Mouse (Mus musculus) left cerebral cortex, adult 11 months (tissue): ENCODE data around the gene Neurl1b.
A peak's percentile ranks its signal among the peaks of the same experiment; 100 is the strongest.

ENCODE experiments used
- DNase-seq: peaks from one replicate; pipeline ENCODE4 v3.0.0; 2022; ENCODE audit warnings: low spot score

Gene Neurl1b

DNA sequence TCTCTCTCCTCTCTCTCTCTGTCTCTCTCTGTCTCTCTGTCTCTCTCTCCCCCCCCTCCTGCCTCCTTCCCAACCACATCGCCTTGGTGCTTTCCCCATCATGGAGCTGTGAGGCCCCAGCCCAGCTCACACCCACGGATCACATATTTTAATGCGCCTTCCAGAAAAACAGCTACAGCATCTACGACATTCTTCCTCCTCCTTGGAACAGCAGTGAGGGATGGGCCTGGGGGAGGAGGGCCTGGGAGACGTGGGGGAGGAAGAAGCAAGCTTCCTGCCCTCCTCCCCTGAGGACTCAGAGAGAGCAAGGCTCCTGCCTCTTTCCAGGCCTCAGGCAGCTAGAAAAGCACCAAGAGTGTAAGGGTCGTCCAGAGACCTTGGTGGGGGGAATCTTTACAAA lies 17.3 kb upstream of the Neurl1b start:
- DNase-seq = peak; percentile 62

DNA sequence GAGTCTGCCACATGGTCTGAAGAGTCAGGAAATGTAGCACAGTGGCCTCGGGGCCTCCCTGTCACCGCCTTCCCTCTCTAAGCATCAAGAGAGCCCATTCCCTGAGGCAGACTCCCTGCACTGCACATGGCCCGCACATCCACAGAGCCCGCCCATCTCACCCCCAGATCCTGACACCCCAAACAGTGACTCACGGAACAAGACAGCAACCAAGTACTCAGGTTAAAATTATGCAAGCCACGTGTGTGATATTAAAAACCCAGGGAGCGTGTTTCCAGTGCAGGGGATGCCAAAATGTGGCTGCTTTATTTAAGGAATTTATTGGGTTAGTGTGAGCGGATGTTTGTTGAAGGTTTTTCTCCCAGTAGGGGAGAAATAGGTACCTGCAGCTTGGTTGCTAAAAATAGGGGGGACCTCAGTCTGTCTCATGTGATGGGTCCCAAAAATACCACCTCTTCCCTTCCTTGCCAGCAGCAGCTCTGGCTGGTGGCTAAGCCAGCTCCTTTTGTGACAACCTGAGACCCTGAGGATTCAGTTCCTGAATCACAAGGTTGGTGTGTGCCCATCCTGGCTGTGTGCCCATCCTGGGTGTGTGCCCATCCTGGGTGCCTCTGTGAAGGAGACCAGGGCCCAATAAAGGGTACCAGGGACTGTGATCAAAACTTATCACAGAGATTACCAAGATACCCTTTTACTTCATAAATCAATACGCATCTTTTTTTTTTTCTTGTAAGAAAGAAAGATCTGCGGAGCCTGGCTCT lies 9.1 kb upstream of the Neurl1b start:
- DNase-seq = peak; percentile 81

DNA sequence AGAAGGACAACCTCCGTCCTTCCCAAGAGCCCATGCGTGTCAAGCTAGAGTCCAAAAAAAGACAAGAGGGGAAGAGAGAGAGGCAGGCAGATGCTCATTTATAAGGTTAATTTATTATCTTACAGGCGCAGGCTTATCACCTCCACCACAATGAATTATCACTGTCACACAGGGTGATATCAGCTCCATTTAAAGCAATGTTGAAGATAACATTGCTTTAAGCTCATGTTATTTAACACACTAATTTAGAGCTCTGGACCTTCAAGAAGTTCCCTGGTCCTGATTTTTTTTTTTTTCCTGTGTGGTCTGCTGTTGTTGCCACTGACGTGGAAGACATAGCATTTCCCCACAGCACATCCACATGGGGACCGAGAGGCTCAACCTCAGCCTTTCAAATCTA lies 1.7 kb upstream of the Neurl1b start:
- no peak for DNase-seq

DNA sequence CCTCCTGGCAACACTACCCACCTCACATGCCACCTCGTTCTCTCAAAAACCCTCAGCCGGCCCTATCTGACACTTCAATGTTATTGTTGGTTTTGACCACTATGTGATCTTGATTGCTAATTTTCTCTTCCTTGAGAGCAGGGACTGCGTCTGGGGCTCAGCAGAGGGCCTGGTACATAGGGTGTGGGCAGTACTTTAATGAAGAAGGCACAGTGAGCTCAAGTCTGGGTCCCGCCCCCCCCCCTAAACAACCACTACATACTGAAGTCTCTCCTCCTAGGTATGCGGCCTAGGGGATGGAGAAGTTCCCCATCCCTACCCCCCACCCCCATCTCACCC lies 476 bp upstream of the Neurl1b start:
- no peak for DNase-seq

DNA sequence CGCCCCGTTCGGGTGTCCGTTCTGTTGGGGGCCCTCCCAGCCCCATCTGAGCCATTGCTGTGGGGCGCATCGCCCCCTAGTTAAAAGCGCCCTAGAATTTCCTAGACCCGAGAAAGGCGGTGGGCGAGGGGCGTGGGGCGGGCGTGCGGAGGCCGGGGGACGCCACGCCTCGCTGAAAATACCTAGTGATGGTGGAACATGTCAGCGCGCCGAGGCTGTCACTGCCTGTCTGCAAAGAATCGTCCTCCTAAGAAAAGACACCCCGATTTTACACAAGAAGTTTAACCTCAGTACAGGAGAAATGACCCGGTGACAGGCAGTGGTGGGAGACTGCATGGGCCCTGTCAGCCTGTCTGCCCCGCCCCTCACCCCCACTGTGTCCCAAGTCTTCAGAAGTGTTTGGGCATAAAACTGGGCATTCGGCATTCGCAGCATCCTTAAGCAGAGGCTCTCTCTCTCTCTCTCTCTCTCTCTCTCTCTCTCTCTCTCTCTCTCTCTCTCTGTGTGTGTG lies 781 bp downstream of the Neurl1b start:
- DNase-seq = no peak

DNA sequence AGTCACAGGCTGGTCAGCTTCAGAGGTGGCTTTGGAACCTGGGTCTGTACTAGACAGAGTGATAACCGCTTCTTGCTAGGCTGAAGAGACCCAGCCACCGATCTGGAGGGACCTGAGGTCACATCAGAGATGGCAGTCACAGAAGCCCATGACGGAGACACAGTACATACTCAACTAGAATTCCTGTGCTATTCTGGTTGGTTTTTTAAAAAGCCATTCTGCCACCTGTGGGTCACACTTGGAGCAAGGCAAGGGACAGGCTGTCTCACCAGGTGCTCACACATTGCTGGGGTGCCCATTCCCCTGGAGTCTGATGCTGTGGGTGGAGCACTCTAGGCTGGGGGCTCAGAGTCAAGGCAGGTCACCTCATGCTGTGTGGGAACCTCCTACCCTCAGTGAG lies 1.5 kb downstream of the Neurl1b start:
- DNase-seq = no peak

DNA sequence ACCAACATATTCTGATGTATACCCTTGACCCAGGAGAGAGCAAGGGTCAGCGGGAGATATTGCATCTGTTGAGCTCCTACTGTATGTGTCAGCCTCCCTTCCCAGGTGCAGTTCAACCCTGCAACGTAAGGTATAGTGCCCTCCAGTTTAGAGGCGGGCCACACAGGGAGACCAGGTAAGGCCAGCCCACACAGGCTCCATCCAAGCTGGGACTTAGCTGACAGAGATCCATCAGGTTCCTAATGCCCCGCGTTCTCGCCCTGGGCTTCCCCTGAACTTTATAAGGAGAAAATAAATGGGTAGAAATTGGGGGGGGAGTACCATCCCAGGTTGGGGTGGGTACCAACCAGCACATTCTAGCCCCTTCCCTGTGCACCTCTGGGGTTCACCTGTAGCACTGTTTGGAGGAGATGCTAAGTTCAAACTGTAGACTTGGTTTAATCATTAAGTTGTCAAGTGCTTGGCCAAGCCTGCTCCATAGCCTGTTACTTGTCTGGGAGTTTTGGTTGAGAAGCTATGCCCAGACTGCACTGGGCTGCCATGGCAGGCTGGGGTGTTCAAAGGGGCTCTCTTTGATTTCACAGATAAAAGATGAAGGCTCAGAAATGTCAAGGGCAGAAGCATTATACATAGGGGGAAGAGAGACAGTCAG lies 3.3 kb downstream of the Neurl1b start:
- DNase-seq = no peak

DNA sequence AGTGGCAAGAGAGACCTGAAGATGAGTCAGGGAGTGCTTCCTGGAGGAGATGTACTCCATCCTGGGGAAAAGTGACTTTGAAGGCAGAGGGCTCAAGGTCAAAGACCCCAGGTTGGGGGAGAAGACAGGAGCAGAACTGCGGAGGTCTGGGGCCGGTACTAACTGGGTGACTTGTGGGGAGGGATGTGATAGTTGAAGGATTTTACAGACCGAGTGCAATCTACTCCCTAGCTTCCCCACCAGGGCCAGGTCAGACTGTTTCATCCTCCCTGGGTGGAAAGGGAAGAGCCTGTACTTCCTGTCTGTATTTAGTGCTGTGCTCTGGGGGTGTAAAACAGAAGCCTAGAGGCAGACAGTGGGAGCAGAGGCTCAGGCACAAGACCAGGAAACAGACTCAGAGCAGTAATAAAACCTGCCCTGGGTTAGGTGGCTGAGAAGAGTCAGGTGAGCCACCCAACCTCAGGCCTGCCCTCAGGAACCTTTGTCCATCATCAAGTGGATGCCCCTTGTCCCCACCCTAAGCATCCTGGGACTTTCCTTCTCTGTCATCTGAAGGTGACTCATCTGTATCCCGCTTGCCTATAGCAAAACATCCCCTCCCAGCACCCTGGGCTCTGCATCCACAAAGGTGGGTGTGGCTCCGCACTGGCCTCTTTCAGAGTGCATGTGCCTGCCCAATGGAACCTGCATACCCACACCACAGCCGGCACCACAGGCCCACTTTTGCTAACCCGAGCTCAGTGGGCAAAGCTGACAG lies 6.0 kb downstream of the Neurl1b start:
- no peak for DNase-seq

DNA sequence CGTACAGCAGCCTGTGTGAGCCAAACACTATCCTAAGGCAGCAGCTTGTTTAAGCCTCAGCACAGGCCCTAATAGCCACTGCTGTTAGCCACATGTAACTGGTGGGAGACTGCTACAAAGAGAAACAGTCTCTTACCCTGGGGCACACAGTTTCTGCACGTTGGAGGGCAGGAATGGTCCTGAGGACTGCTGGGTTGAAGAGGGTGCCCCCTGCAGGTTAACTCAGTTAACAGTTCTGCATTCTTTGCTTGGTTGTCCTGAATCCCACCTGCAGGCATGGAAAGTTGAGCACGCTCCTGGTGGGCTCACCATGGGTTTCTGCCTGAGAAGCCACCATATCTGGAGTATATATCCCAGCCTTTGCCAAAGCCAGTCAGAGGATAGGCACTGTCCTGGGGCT lies 6.9 kb downstream of the Neurl1b start:
- DNase-seq = no peak

DNA sequence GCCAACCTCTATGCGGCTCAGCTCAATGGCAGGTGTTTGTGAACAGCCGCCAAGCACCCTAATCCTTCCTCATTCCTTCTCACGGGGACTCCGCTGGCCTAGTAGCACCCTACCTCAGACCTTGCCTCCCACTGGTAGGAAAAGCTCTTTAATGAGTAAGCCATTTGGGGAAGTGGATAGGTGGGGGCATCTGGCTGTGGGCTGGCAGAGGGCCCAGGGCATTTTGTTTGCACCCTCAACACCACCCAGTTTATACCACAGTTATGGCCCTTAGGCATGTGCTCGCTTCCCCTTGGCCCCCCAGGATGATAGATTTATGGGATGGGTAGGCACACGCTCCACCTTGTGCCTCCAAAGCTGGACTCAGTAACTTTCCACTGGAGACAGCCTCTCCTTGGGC lies 7.8 kb downstream of the Neurl1b start:
- DNase-seq = no peak

DNA sequence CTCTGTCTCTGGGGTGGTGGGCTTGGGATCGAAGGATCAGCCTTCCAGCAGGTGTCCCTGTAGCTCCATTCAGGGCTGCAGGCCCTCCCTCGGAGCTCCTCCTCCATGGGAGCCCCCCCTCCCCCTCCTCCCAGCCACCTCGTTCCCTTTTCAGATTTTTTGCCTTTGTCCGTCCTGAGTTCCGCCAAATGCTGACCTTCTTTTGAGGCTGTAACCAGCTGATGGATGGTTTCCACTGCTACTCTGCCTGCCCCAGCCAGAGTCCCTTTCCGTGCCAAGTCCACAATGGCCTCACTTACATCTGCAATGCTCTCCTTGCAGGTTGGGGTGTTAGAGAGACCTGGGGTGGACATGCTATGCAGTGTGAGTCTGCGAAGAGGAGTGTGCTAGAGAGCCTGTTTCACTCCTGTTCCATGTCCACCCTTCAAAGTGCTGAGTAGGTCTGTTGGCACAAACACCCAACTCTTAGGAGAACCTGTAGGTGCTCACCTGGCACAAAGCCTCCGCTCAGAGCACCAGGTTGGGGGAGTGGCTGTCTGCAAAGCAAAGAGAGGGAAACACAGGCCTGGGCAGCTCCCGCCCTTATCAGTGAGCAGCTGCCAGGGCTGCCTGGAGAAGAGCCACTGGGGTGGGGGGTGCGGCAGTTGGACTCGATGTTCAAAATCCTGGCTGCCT lies 9.5 kb downstream of the Neurl1b start:
- no peak for DNase-seq

DNA sequence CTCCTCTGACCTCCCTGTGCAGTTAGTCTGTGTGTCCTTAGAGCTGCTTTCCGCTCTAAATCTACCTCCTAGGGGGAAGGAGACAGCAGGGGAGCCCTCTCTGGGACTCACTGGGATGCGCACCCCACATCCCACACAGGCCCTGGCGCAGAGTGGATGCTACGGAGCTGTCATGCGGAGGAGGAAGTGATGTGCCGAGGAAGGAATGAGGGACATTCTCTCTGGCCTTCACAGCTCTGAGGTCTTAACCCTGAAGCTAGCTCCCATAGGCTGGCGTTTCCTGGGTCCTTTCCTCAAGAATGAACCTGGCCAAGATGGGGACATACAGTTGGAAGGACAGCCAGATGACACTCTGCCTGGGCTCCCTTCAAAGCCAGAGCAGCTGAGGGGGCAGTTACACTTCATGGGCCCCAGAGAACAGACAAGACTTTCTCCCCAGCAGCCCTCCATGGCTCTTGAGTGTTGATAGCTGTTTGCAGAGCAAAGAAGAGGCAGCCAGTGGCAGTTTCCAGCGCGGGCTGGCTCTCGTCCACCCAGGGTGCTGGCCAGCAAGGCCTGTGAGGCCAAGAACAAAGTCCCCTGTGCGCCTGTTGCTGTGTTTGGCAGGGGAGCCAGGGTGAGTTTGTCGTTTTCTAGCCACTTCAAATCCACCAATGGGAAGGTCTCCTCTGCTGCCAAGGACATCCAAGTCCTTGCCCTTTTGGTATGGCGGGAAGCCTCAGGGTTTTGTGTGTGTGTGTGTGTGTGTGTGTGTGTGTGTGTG lies 10.5 kb downstream of the Neurl1b start:
- DNase-seq = no peak

DNA sequence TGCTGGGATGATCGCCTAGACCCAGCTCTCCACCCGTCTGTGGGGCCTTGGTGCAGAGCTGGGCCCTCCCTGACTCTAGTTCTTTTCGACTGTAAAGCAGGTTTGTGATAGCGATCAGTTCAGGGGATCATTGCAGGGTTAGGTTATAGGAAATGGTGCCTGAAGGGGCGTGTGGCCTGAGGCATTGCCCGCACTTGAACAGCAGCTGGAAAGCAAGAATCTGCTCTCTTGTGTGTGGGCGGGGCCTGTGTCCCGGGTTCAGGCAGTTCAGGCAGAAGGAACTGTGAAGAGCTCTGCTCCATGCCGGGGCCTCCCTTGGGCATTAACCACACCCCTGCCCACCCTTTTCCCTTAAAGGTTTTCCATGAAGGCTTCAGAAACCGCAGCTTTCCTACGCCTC lies 18.7 kb downstream of the Neurl1b start:
- DNase-seq = no peak

DNA sequence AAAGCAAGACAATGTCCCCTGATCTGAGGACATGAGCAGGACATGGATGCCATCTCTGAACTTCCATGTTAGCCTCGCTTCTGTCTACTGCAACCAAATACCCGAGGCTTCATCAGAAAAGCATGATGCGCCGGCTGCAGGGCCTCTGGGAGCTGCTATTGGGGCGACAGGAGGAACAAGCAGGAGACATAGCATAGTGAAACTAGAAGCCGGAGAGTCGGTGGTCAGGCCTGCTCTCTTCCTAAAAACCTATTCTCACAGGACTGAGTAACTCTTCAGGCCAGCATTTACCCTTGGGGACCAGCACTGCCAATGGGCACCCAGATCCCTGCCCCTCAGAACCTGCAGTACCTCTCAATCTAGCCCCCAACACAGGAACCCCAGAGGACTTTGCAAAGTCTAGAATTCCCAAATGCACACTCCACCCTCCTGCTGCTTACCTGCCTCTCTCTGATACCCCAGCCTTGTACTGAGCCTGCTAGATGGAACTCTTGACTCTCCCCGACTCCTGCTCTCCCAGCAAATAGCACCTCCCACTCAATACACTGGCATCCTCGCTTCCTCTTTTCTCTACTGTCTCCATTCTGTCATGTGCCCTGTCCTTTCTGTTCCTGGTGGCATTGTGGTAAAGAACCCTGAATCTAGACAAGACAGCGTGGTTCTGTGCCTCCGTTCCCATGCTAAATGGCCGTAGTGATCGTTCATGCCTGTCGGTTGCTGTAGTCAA lies 22.6 kb downstream of the Neurl1b start:
- DNase-seq = no peak

DNA sequence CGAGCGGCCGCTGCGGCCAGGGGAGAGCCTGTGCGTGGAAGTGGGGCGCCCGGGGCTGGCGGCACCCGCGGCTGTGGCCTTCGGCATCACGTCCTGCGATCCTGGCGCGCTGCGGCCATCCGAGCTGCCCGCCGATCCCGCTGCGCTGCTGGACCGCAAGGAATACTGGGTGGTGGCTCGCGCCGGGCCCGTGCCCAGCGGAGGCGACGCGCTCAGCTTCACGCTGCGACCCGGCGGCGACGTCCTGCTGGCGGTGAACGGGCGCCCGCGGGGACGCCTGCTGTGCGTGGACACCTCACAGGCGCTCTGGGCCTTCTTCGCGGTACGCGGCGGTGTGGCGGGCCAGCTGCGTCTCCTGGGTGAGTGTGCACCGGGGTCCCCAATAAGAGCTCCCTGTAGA lies 24.4 kb downstream of the Neurl1b start:
- no peak for DNase-seq

DNA sequence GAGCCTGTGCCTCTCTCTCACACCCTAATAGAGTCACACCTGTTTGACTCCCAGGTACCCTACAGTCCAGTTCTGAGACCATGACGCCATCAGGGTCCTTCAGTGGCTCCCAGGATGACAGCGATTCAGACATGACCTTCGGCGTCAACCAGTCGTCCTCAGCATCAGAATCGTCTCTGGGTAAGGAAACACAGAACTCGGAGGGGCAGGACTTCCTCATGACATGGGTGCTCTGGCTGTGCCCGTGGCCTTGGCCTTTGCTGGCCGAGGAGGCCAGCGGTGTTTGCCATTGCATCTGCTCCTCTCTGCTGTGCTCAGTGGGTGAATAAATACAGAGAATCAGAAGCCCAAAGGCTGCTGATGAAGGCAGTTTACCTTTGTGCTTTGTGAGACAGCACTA lies 26.4 kb downstream of the Neurl1b start:
- DNase-seq = no peak

DNA sequence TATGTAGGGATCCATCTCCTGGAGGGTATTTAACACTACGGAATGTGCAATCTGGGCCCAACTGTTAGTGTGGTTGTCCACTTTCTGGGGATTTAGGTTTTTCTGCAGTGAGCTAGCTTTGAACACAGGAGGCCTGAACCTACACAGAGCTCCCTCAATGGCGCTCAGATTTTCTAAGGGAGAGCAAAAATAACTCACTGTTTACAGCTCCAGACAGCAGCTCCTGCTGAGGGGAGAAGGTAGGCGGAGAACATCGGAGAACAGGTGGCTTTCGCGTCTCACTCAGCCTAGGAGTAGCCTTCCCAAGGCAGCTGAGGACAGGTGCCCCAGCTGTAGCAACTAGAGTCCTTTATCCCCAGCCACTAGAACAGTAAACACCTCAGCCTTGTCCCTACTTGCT lies 27.6 kb downstream of the Neurl1b start:
- DNase-seq = no peak

DNA sequence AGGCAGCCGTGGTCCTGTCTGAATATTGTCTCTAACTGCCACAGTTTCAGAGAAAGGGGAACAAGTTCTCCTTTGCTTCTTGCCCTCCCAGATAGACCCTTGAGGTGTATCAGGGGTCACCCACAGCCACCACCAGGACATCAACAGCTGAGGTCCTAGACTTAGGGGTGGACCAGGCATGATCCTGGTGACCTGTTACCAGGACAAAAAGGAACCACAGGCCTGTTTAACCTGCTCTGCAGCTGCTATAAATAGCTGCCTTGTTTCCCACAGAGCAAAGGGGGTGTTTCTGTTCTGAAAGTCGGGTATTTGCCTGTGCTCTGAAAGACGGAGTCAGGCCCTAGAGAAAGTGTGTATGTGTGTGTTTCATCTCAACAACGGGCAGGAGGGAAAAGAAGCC lies 29.2 kb downstream of the Neurl1b start:
- no peak for DNase-seq

DNA sequence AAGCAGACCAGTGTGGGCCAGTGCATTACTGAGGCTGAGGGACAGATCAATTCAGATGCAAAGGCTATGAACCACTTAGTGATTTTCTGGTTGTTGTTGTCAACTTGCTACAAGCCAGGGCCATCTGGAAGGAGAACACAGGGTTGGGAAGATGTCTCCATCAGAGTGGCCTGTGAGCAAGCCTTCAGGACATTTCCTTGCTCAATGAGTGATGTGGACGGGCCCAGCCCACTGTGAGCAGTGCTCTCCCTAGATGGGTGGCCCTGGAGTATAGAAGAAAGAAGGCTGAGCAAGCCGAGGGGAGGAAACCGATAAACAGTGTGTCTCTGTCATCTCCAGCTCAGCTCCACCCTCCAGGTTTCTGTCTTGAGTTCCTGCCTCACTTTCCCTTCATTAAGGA lies 34.8 kb downstream of the Neurl1b start:
- no peak for DNase-seq

DNA sequence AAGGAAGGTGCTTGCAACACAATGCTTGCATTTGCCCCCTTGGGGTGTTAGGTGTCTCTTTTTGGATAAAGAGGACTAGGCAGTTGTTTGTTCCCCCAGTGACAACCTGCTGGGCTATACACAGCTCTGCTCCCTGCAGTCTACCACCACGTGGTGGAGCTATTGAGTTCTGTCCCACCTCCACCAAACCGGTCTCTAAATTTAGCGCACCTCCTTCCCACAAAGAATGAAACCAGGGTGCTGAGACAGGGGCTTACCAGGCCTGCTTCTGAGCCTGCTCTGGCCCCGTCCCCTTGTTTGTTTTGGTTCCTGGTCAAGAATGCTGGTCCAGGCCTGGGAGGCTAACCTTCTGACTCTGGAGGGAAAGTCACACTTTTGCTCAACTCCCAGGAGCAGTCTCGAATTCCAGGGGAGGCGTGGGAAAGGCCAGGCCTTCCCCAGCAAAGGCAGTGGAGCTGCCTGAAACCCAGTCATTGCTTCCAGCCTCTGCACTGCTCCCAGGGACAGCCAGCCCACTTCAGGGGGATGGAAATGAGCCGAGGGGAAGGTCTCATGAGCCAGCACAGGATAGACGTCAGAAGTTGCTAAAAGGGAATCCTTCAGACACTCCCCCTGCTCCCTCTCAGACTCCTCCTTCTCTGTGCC lies 37.1 kb downstream of the Neurl1b start:
- no peak for DNase-seq
